Mouse (Mus musculus): ENCODE data around the gene Grasp.

- TF ChIP-seq POLR2A (IDR thresholded peaks at IDR 0.05; ENCODE audit: insufficient read depth, low read depth, low read length): peak; percentile 35; the same call in 1 of the 2 replicates
- no peak for TF ChIP-seq CTCF (IDR thresholded peaks at IDR 0.05)
- TF ChIP-seq EP300 (IDR thresholded peaks at IDR 0.05; ENCODE audit: insufficient read depth, low read depth, low read length): peak; percentile 34; the same call in 1 of the 2 replicates
These were observed 30.2 kb downstream of the Grasp start, which contains the start of gene Nr4a1 for GRCm38 (mm10) chr15:101253886-101254795.

All from heart, adult 2 months (tissue).